Mouse (Mus musculus): Measurements from ENCODE around the gene Psma2. TPM values are rescaled to one million over a fixed set of nuclear protein-coding genes. Genes with fewer than 3 reads are reported as not detected.

The Psma2 gene
- 10 to 100 TPM; 62.3 to 66.1 TPM for total RNA-seq (2021)
- long read RNA-seq, experiment 1, transcript Psma2-201 (8 exons, 2,911 nt), result major isoform, 93 of 100 reads
- long read RNA-seq, experiment 1, partial matches to known transcripts, result 3 of 100 reads
- long read RNA-seq, experiment 1, other reads (novel, unspliced or antisense), result 4 of 100 reads
- long read RNA-seq, experiment 2, transcript Psma2-201 (8 exons, 2,911 nt), result major isoform, 137 of 143 reads
- long read RNA-seq, experiment 2, partial matches to known transcripts, result 2 of 143 reads
- long read RNA-seq, experiment 2, other reads (novel, unspliced or antisense), result 4 of 143 reads

- TF ChIP-seq CTCF (conservative IDR thresholded peaks at IDR 0.05), result 0 out of 2 replicates have a peak, but pooled peaks have one; percentile 15
- H3K27ac ChIP-seq, result peak within 1 kb of the TSS; percentile 85
- peak; percentile 98 to 99 for DNase-seq (ENCODE audit: low spot score in 2 of 2)
- H3K4me3 ChIP-seq, result peak within 1 kb of the TSS; percentile 99
These were observed at the start of gene Psma2, which contains the start of gene Mrpl32 for GRCm38 (mm10) chr13:14612926-14613529. Psma2 (plus strand) TSS chr13:14613240. Mrpl32 (minus strand) TSS chr13:14613165.

GRCm38 (mm10) chr13:14574128-14574527 is 38.9 kb upstream of the Psma2 start:
- Histone ChIP-seq H3K27ac (no peak overlapping the region), H3K4me3 (no peak overlapping the region)
- TF ChIP-seq CTCF (conservative IDR thresholded peaks at IDR 0.05), result no peak
- no peak for DNase-seq (ENCODE audit: low spot score in 2 of 2)

- H3K27ac ChIP-seq, result 0 out of 2 replicates have a peak overlapping the region, but pooled peaks have one; percentile 28
- DNase-seq (ENCODE audit: low spot score in 2 of 2), result peak in 1 of 2 experiments; percentile 4
- no peak overlapping the region for H3K4me3 ChIP-seq
- no peak for TF ChIP-seq CTCF (conservative IDR thresholded peaks at IDR 0.05)
These were observed 32.6 kb upstream of the Psma2 start for GRCm38 (mm10) chr13:14580392-14580791.

GRCm38 (mm10) chr13:14602744-14603143 is 10.3 kb upstream of the Psma2 start:
- TF ChIP-seq CTCF (conservative IDR thresholded peaks at IDR 0.05), result no peak; the same call in 1 of the 2 replicates
- Histone ChIP-seq H3K27ac (0 out of 2 replicates have a peak overlapping the region, but pooled peaks have one; percentile 39), H3K4me3 (no peak overlapping the region)
- DNase-seq (ENCODE audit: low spot score in 2 of 2), result peak; percentile 15 to 42

- Histone ChIP-seq H3K27ac (no peak overlapping the region), H3K4me3 (no peak overlapping the region)
- no peak for DNase-seq (ENCODE audit: low spot score in 2 of 2)
- TF ChIP-seq CTCF (conservative IDR thresholded peaks at IDR 0.05), result no peak
These were observed 5.4 kb upstream of the Psma2 start for GRCm38 (mm10) chr13:14607616-14608015.

GRCm38 (mm10) chr13:14612463-14612862 is 577 bp upstream of the Psma2 start:
- H3K4me3 ChIP-seq, result peak overlapping the region; percentile 99
- H3K27ac ChIP-seq, result peak overlapping the region; percentile 83
- no peak for TF ChIP-seq CTCF (conservative IDR thresholded peaks at IDR 0.05)
- DNase-seq (ENCODE audit: low spot score in 2 of 2), result no peak

GRCm38 (mm10) chr13:14613553-14613952 is 513 bp downstream of the Psma2 start:
- Histone ChIP-seq H3K4me3 (peak overlapping the region; percentile 99), H3K27ac (peak overlapping the region; percentile 85)
- TF ChIP-seq CTCF (conservative IDR thresholded peaks at IDR 0.05), result no peak
- no peak for DNase-seq (ENCODE audit: low spot score in 2 of 2)

- no peak overlapping the region for H3K27ac ChIP-seq
- no peak overlapping the region for H3K4me3 ChIP-seq
- peak; percentile 13 to 72 for DNase-seq (ENCODE audit: low spot score in 2 of 2)
- peak; percentile 98 for TF ChIP-seq CTCF (conservative IDR thresholded peaks at IDR 0.05)
These were observed 5.7 kb downstream of the Psma2 start for GRCm38 (mm10) chr13:14618724-14619123.

- DNase-seq (ENCODE audit: low spot score in 2 of 2), result peak; percentile 94 to 96
- Histone ChIP-seq H3K4me3 (peak within 1 kb of the TSS; percentile 82), H3K27ac (peak within 1 kb of the TSS; percentile 84)
- TF ChIP-seq CTCF (conservative IDR thresholded peaks at IDR 0.05), result peak; percentile 55
These were observed 16.9 kb downstream of the Psma2 start, which contains the start of gene AW209491 for GRCm38 (mm10) chr13:14629726-14630641. AW209491 (plus strand) TSS chr13:14630154.

- TF ChIP-seq CTCF (conservative IDR thresholded peaks at IDR 0.05), result no peak
- no peak for DNase-seq (ENCODE audit: low spot score in 2 of 2)
- Histone ChIP-seq H3K4me3 (no peak overlapping the region), H3K27ac (no peak overlapping the region)
These were observed 27.0 kb downstream of the Psma2 start for GRCm38 (mm10) chr13:14639998-14640397.

- DNase-seq (ENCODE audit: low spot score in 2 of 2), result peak; percentile 15 to 48
- no peak overlapping the region for H3K27ac ChIP-seq
- peak; percentile 79 for TF ChIP-seq CTCF (conservative IDR thresholded peaks at IDR 0.05)
- no peak overlapping the region for H3K4me3 ChIP-seq
These were observed 36.3 kb downstream of the Psma2 start for GRCm38 (mm10) chr13:14649301-14649700.

- Histone ChIP-seq H3K27ac (no peak overlapping the region), H3K4me3 (no peak overlapping the region)
- DNase-seq (ENCODE audit: low spot score in 2 of 2), result no peak
- TF ChIP-seq CTCF (conservative IDR thresholded peaks at IDR 0.05), result no peak
These were observed 54.1 kb downstream of the Psma2 start for GRCm38 (mm10) chr13:14667107-14667506.
